Mouse (Mus musculus): Measurements from ENCODE around the gene Slc2a12. TPM values are rescaled to one million over a fixed set of nuclear protein-coding genes. Genes with fewer than 3 reads are reported as not detected.

Gene Slc2a12
- polyA plus RNA-seq, 1 experiment, result 0.02 TPM

DNA sequence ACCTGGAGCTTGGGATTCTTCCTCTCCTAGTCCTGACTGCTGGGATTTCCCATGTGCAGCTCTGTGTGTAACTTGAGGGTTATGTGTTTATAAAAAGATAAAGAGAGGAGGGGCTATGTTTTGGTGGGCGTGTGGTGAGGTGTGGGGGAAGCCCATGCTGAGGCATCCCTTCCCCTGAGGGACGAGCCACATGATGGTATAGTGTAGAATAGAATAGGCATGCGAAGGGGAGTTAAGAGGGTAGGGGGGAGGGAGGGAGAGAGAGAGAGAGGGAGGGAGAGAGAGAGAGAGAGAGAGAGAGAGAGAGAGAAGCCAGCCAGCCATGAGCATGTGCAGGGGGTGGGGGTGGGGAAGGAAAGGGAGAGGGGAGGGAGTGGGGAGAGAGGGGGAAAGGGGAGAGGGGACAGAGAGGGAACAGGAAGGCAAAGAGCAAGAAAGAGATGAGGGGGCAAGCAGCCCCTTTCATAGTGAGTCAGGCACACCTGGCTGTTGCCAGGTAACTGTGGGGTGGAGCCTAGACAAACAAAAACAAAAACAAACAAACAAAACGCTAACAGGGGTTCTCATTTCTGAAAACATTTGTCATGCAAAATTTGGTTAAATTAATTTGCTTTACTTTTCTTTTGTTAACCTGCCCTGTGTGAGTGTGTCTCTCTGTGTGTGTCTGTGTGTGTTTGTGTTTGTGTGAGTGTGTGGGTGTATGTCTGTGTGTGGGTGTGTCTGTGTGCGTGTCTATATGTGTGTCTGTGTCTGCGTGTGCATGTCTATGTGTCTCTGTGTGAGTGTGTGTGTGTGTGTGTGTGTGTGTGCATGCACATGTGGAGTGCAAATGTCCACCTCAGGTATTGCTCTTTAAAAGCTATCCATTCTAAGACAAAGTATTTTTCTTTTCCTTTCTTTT lies 11.2 kb upstream of the Slc2a12 start:
- no peaks in the 10 kb centered on the region for H3K27me3 ChIP-seq (ENCODE audit: control insufficient read depth, insufficient read depth, low read length)
- 53% methylated on average over 6 of the region's 6 CpGs for WGBS
- TF ChIP-seq CTCF (IDR thresholded peaks at IDR 0.05; ENCODE audit: extremely low read depth, insufficient read depth, insufficient read length, insufficient replicate concordance), result no peak
- no peak for TF ChIP-seq POLR2A (IDR thresholded peaks at IDR 0.05; ENCODE audit: low read depth, low read length)
- no peaks in the 10 kb centered on the region for H3K4me1 ChIP-seq (ENCODE audit: control insufficient read depth, insufficient read depth, insufficient read length)
- DNase-seq (ENCODE audit: low read depth in 1 of 2, low spot score in 2 of 2), result no peak
- no peak overlapping the region for H3K27ac ChIP-seq (ENCODE audit: insufficient read depth, low read length)
- H3K4me3 ChIP-seq (ENCODE audit: extremely low read depth, insufficient read depth, insufficient read length), result no peak overlapping the region
- no peaks in the 10 kb centered on the region for H3K36me3 ChIP-seq (ENCODE audit: control insufficient read depth, insufficient read depth, low read length)

DNA sequence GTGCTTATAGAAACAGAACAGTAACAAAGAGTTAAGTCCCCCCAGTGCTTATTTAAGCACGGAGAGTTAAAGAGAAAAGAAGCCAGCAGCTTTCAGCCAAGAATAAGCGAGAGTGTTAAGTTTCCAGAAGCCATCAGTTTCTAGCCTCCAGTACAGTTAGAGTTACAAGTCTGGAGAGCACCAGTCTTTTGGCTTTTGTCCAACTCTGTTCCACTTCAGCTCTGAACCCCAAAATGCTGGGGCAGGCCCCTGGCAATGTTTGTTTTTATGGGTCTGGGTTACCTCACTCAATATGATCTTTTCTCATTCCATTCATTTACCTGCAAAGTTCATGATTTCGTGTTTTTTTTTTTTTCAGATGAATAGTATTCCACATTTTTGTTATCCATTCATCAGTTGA lies 7.6 kb upstream of the Slc2a12 start:
- DNase-seq (ENCODE audit: low read depth in 1 of 2, low spot score in 2 of 2), result no peak
- 70% methylated on average over 3 of the region's 3 CpGs for WGBS
- Histone ChIP-seq H3K27ac (ENCODE audit: insufficient read depth, low read length) (no peak overlapping the region), H3K4me3 (ENCODE audit: extremely low read depth, insufficient read depth, insufficient read length) (no peak overlapping the region), H3K4me1 (ENCODE audit: control insufficient read depth, insufficient read depth, insufficient read length) (no peaks in the 10 kb centered on the region), H3K36me3 (ENCODE audit: control insufficient read depth, insufficient read depth, low read length) (no peaks in the 10 kb centered on the region), H3K27me3 (ENCODE audit: control insufficient read depth, insufficient read depth, low read length) (no peaks in the 10 kb centered on the region)
- TF ChIP-seq POLR2A (IDR thresholded peaks at IDR 0.05; ENCODE audit: low read depth, low read length) (no peak), CTCF (IDR thresholded peaks at IDR 0.05; ENCODE audit: extremely low read depth, insufficient read depth, insufficient read length, insufficient replicate concordance) (no peak)

DNA sequence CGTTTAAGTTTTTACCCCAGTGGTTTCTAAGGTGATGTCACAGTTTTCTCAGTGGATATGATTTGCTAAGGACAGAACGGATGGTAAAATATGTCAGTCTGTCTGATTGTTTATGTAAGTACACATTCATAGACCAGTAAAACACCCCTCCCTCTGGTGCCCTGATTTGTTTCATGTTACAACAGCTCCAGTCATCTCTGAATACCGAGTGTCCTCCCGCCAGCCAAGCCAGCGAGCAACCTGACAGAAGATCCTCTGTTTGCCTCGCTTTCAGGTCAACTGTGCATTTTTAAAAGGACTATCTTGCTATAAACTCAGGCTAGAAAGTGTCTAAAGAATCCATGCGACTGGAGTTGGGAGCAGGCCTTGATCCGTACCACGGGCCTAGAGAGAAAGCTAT lies 640 bp upstream of the Slc2a12 start:
- peaks cover 5% of the 10 kb centered on the region for H3K4me1 ChIP-seq (ENCODE audit: control insufficient read depth, insufficient read depth, insufficient read length)
- DNase-seq (ENCODE audit: low read depth in 1 of 2, low spot score in 2 of 2), result no peak
- H3K4me3 ChIP-seq (ENCODE audit: extremely low read depth, insufficient read depth, insufficient read length), result no peak overlapping the region
- TF ChIP-seq POLR2A (IDR thresholded peaks at IDR 0.05; ENCODE audit: low read depth, low read length) (no peak), CTCF (IDR thresholded peaks at IDR 0.05; ENCODE audit: extremely low read depth, insufficient read depth, insufficient read length, insufficient replicate concordance) (no peak)
- H3K27ac ChIP-seq (ENCODE audit: insufficient read depth, low read length), result no peak overlapping the region
- H3K27me3 ChIP-seq (ENCODE audit: control insufficient read depth, insufficient read depth, low read length), result no peaks in the 10 kb centered on the region
- 93% methylated on average over 9 of the region's 9 CpGs for WGBS
- H3K36me3 ChIP-seq (ENCODE audit: control insufficient read depth, insufficient read depth, low read length), result no peaks in the 10 kb centered on the region

- Histone ChIP-seq H3K36me3 (ENCODE audit: control insufficient read depth, insufficient read depth, low read length) (no peaks in the 10 kb centered on the region), H3K27ac (ENCODE audit: insufficient read depth, low read length) (no peak overlapping the region), H3K4me1 (ENCODE audit: control insufficient read depth, insufficient read depth, insufficient read length) (peaks cover 5% of the 10 kb centered on the region), H3K27me3 (ENCODE audit: control insufficient read depth, insufficient read depth, low read length) (no peaks in the 10 kb centered on the region), H3K4me3 (ENCODE audit: extremely low read depth, insufficient read depth, insufficient read length) (no peak overlapping the region)
- TF ChIP-seq POLR2A (IDR thresholded peaks at IDR 0.05; ENCODE audit: low read depth, low read length) (no peak), CTCF (IDR thresholded peaks at IDR 0.05; ENCODE audit: extremely low read depth, insufficient read depth, insufficient read length, insufficient replicate concordance) (no peak)
- WGBS, result 84% methylated on average over 4 of the region's 4 CpGs
- DNase-seq (ENCODE audit: low read depth in 1 of 2, low spot score in 2 of 2), result no peak
These were observed 3.9 kb downstream of the Slc2a12 start for GRCm38 (mm10) chr10:22648702-22649101.

- WGBS, result 75% methylated on average over 6 of the region's 6 CpGs
- Histone ChIP-seq H3K36me3 (ENCODE audit: control insufficient read depth, insufficient read depth, low read length) (no peaks in the 10 kb centered on the region), H3K27me3 (ENCODE audit: control insufficient read depth, insufficient read depth, low read length) (no peaks in the 10 kb centered on the region), H3K4me3 (ENCODE audit: extremely low read depth, insufficient read depth, insufficient read length) (no peak overlapping the region), H3K27ac (ENCODE audit: insufficient read depth, low read length) (no peak overlapping the region), H3K4me1 (ENCODE audit: control insufficient read depth, insufficient read depth, insufficient read length) (no peaks in the 10 kb centered on the region)
- TF ChIP-seq CTCF (IDR thresholded peaks at IDR 0.05; ENCODE audit: extremely low read depth, insufficient read depth, insufficient read length, insufficient replicate concordance), result no peak
- no peak for TF ChIP-seq POLR2A (IDR thresholded peaks at IDR 0.05; ENCODE audit: low read depth, low read length)
- DNase-seq (ENCODE audit: low read depth in 1 of 2, low spot score in 2 of 2), result no peak
These were observed 9.0 kb downstream of the Slc2a12 start for GRCm38 (mm10) chr10:22653820-22654219.

DNA sequence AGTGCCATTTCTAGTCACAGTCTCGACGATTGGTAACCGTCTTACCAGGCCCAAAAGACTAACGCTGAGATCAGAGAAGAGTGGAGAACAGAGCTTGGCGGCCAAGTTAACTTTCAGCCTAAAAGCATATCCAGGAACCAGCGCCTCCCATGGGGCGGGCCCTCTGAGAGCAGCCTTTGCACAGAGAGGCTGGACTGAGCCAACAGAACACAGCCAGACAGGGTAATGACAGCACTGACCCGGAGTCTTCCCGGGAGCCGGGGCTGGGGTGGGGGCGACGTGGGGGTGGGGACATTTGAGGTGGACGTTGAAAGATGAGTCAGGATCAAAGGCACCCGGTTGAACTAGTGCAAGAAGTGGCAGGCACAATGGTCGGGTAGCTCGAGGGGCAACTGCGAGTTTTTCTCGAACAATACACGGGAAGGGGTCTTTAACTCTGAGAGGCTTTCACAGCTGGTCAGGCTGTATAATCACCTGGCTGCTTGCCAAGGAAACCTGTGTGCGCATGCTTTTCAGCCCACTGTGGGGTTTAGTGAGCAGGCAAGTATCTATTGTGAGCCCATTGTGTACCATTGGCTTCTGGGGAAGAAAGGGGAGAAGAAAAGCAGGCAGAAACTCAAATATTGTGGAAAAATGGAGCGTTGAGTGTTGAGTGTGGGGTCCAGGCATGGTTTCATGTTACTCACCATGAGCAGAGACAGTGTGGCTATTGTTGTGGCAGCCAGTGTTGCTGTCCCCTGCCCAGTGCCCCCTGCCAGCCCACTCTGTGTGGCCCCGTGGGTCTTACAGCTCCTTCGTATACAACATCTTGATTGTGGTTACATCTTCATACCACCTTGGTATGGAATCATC lies 13.9 kb downstream of the Slc2a12 start:
- DNase-seq (ENCODE audit: low read depth in 1 of 2, low spot score in 2 of 2), result no peak
- Histone ChIP-seq H3K27me3 (ENCODE audit: control insufficient read depth, insufficient read depth, low read length) (no peaks in the 10 kb centered on the region), H3K4me3 (ENCODE audit: extremely low read depth, insufficient read depth, insufficient read length) (no peak overlapping the region), H3K4me1 (ENCODE audit: control insufficient read depth, insufficient read depth, insufficient read length) (no peaks in the 10 kb centered on the region), H3K36me3 (ENCODE audit: control insufficient read depth, insufficient read depth, low read length) (no peaks in the 10 kb centered on the region), H3K27ac (ENCODE audit: insufficient read depth, low read length) (no peak overlapping the region)
- TF ChIP-seq CTCF (IDR thresholded peaks at IDR 0.05; ENCODE audit: extremely low read depth, insufficient read depth, insufficient read length, insufficient replicate concordance), result no peak
- no peak for TF ChIP-seq POLR2A (IDR thresholded peaks at IDR 0.05; ENCODE audit: low read depth, low read length)
- 73% methylated on average over 23 of the region's 23 CpGs for WGBS

All from spleen, adult 2 months (tissue).